Comparison of ENCODE assay signal across 17 mouse cellular contexts in genomic region chr1:168012069-168012468, GRCm38 (mm10).
DNase-seq lines count a peak whose midpoint lies in the region; ATAC-seq and TF ChIP-seq lines count a peak whose summit lies in the region.
"Had no signal": no experiment of that assay in that cellular context is flagged by ENCODE, and none has a peak within 500 bp of the region (broad histone marks: within the 10 kb centered on the region; RNA-seq: fewer than 3 reads in every experiment).

No protein-coding gene starts in this region.

- no peak overlapping the region for H3K4me2 ChIP-seq in intestine, embryonic 15.5 days (replicated peaks)
- H3K4me2 ChIP-seq in intestine, postnatal 0 days (replicated peaks; ENCODE audit: low read depth), result no peak overlapping the region
- H3K4me2 ChIP-seq in lung, embryonic 16.5 days (ENCODE audit: low read depth, low read length), result no peak overlapping the region
- H3K4me2 ChIP-seq: hindbrain, embryonic 15.5 days had no signal

- no peak overlapping the region for H3K4me3 ChIP-seq in intestine, embryonic 15.5 days (replicated peaks)
- no peak overlapping the region for H3K4me3 ChIP-seq in intestine, postnatal 0 days (ENCODE audit: low read depth, low read length)
- no peak overlapping the region for H3K4me3 ChIP-seq in lung, embryonic 16.5 days (ENCODE audit: low read length)
- H3K4me3 ChIP-seq: hindbrain, embryonic 15.5 days; left cerebral cortex, adult 2 months; myocyte had no signal

- H3K36me3 ChIP-seq in intestine, embryonic 15.5 days, result no peaks in the 10 kb centered on the region
- no peaks in the 10 kb centered on the region for H3K36me3 ChIP-seq in intestine, postnatal 0 days (ENCODE audit: control insufficient read depth, insufficient read depth)
- no peaks in the 10 kb centered on the region for H3K36me3 ChIP-seq in lung, embryonic 16.5 days (ENCODE audit: control insufficient read depth, insufficient read depth, low read length)
- H3K36me3 ChIP-seq: hindbrain, embryonic 15.5 days had no signal

- peak; percentile 40 for DNase-seq in NIH3T3 (ENCODE audit: low read depth)
- DNase-seq in heart, adult 8-10 months (ENCODE audit: low spot score), result peak; percentile 64
- DNase-seq in thymus, adult 18-20 months, result no peak
- no peak for DNase-seq in cerebellum, adult 11 months
- DNase-seq in T-cell, adult 2 months (ENCODE audit: low spot score), result no peak
- DNase-seq: adrenal gland, postnatal 25 days; cerebellum, adult 11-12 months; liver; thymus, postnatal 4 days had no signal

- H3K9me3 ChIP-seq in intestine, embryonic 15.5 days, result no peaks in the 10 kb centered on the region
- H3K9me3 ChIP-seq in intestine, postnatal 0 days (ENCODE audit: control insufficient read depth), result no peaks in the 10 kb centered on the region
- H3K9me3 ChIP-seq in lung, embryonic 16.5 days (ENCODE audit: control insufficient read depth, low read length), result no peaks in the 10 kb centered on the region
- H3K9me3 ChIP-seq: hindbrain, embryonic 15.5 days had no signal

- no peaks in the 10 kb centered on the region for H3K4me1 ChIP-seq in intestine, embryonic 15.5 days (replicated peaks)
- H3K4me1 ChIP-seq in intestine, postnatal 0 days (replicated peaks; ENCODE audit: control insufficient read depth, insufficient read depth, low read length), result no peaks in the 10 kb centered on the region
- peaks cover 3% of the 10 kb centered on the region; the same call in 1 of the 2 replicates for H3K4me1 ChIP-seq in lung, embryonic 16.5 days (replicated peaks; ENCODE audit: control insufficient read depth, insufficient read depth, low read length)
- H3K4me1 ChIP-seq: hindbrain, embryonic 15.5 days had no signal

- H3K27me3 ChIP-seq in intestine, embryonic 15.5 days (replicated peaks), result no peaks in the 10 kb centered on the region
- no peaks in the 10 kb centered on the region for H3K27me3 ChIP-seq in intestine, postnatal 0 days (replicated peaks; ENCODE audit: control insufficient read depth, insufficient read depth, low read length)
- no peaks in the 10 kb centered on the region for H3K27me3 ChIP-seq in lung, embryonic 16.5 days (ENCODE audit: control insufficient read depth, insufficient read depth, low read depth, low read length)
- H3K27me3 ChIP-seq: hindbrain, embryonic 15.5 days had no signal

- H3K27ac ChIP-seq in intestine, embryonic 15.5 days, result no peak overlapping the region
- H3K27ac ChIP-seq in intestine, postnatal 0 days (ENCODE audit: low read depth, low read length), result no peak overlapping the region
- peak overlapping the region; percentile 70; the same call in 1 of the 2 replicates for H3K27ac ChIP-seq in lung, embryonic 16.5 days (ENCODE audit: low read length)
- H3K27ac ChIP-seq: hindbrain, embryonic 15.5 days; kidney, postnatal 0 days; left cerebral cortex, adult 2 months had no signal

- peak; percentile 45; the same call in 1 of the 2 replicates for ATAC-seq in intestine, embryonic 15.5 days
- ATAC-seq in intestine, postnatal 0 days, result no peak
- ATAC-seq in lung, embryonic 16.5 days (ENCODE audit: low read depth), result peak; percentile 93
- ATAC-seq: Patski had no signal

- 48% methylated on average over 4 of the region's 4 CpGs for WGBS in intestine, embryonic 15.5 days
- WGBS in intestine, postnatal 0 days, result 56% methylated on average over 4 of the region's 4 CpGs
- 34% methylated on average over 4 of the region's 4 CpGs for WGBS in lung, embryonic 16.5 days

- H3K9ac ChIP-seq in intestine, embryonic 15.5 days, result no peak overlapping the region
- no peak overlapping the region for H3K9ac ChIP-seq in intestine, postnatal 0 days (ENCODE audit: low read depth, low read length)
- H3K9ac ChIP-seq in lung, embryonic 16.5 days (ENCODE audit: low read length), result no peak overlapping the region
- H3K9ac ChIP-seq: hindbrain, embryonic 15.5 days had no signal

- TF ChIP-seq CTCF in intestine, postnatal 0 days (IDR thresholded peaks at IDR 0.05; ENCODE audit: low read depth), result no peak

Comparison
In these comparisons a context has a peak if more than half of its experiments do, and no peak if none do; other contexts are left out.
1. DNase-seq: peak in NIH3T3 (single experiment) and heart, adult 8-10 months (single experiment); none in thymus, adult 18-20 months (0 of 2), cerebellum, adult 11 months (single experiment) and T-cell, adult 2 months (single experiment).